Mouse (Mus musculus) CH12.LX (cell line): Measurements from ENCODE around the gene Fam187a.

Experiments used
- BHLHE40 ChIP-seq: IDR thresholded peaks from 2 replicates; pipeline ENCODE4 v1.6.1; 2011; ENCODE audit warnings: mild to moderate bottlenecking, low read depth, low read length, improper control_type of control experiment
- CTCF ChIP-seq, 2 experiments: IDR thresholded peaks in 1 of 2; conservative IDR thresholded peaks in 1 of 2; 2 replicates each; pipeline ENCODE4 v1.5.1; 2011 to 2012; ENCODE audit warnings: low read depth in 2 of 2, low read length in 2 of 2, improper control_type of control experiment in 1 of 2, inconsistent platforms in 1 of 2, mild to moderate bottlenecking in 1 of 2, moderate library complexity in 1 of 2
- E2F4 ChIP-seq: IDR thresholded peaks from 2 replicates; pipeline ENCODE4 v1.6.1; 2011; ENCODE audit warnings: low read depth, low read length, improper control_type of control experiment; ENCODE audit not compliant: insufficient replicate concordance
- ELF1 ChIP-seq: IDR thresholded peaks from 2 replicates; pipeline ENCODE4 v1.6.1; 2014; ENCODE audit warnings: low read depth, mild to moderate bottlenecking, inconsistent platforms, low read length, improper control_type of control experiment
- EP300 ChIP-seq: IDR thresholded peaks from 2 replicates; pipeline ENCODE4 v1.6.1; 2011; ENCODE audit warnings: low read length, improper control_type of control experiment
- ETS1 ChIP-seq: conservative IDR thresholded peaks from 2 replicates; pipeline ENCODE4 v1.6.1; 2012; ENCODE audit warnings: low read depth, mild to moderate bottlenecking, inconsistent platforms, low read length, improper control_type of control experiment, moderate library complexity
- HCFC1 ChIP-seq: IDR thresholded peaks from 2 replicates; pipeline ENCODE4 v1.6.1; 2012; ENCODE audit warnings: low read depth, mild to moderate bottlenecking, inconsistent platforms, low read length, improper control_type of control experiment
- MAFK ChIP-seq: IDR thresholded peaks from 2 replicates; pipeline ENCODE4 v1.6.1; 2011; ENCODE audit warnings: low read length, improper control_type of control experiment; ENCODE audit not compliant: insufficient replicate concordance
- MAZ ChIP-seq: IDR thresholded peaks from 2 replicates; pipeline ENCODE4 v1.6.1; 2012; ENCODE audit warnings: low read depth, mild to moderate bottlenecking, inconsistent platforms, low read length, improper control_type of control experiment, moderate library complexity
- NRF1 ChIP-seq: IDR thresholded peaks from 2 replicates; pipeline ENCODE4 v1.6.1; 2014; ENCODE audit warnings: low read depth, mild to moderate bottlenecking, inconsistent platforms, low read length, improper control_type of control experiment, moderate library complexity
- POLR2A ChIP-seq: IDR thresholded peaks from 2 replicates; pipeline ENCODE4 v1.6.1; 2011; ENCODE audit warnings: low read depth, mild to moderate bottlenecking, improper control_type of control experiment, low read length
- POLR2AphosphoS2 ChIP-seq: IDR thresholded peaks from 2 replicates; pipeline ENCODE4 v1.6.1; 2011; ENCODE audit warnings: low read depth, low read length, improper control_type of control experiment
- SMC3 ChIP-seq: IDR thresholded peaks from 2 replicates; pipeline ENCODE4 v1.6.1; 2011; ENCODE audit warnings: low read depth, low read length, improper control_type of control experiment
- ZKSCAN1 ChIP-seq: IDR thresholded peaks from 2 replicates; pipeline ENCODE4 v1.6.1; 2012; ENCODE audit warnings: low read depth, inconsistent platforms, low read length, improper control_type of control experiment, borderline replicate concordance

GRCm38 (mm10) chr11:102845926-102846325, 39.0 kb upstream of the Fam187a start:
- TF ChIP-seq E2F4 = no peak
- no peak for TF ChIP-seq HCFC1
- TF ChIP-seq BHLHE40 = no peak
- no peak for TF ChIP-seq ELF1
- no peak for TF ChIP-seq SMC3
- TF ChIP-seq CTCF (conservative IDR thresholded peaks at IDR 0.05 in 1 of 2, IDR thresholded peaks at IDR 0.05 in 1 of 2; ENCODE audit: low read depth in 2 of 2, low read length in 2 of 2) = no peak
- no peak for TF ChIP-seq POLR2AphosphoS2
- TF ChIP-seq POLR2A = no peak
- TF ChIP-seq ETS1 = no peak
- no peak for TF ChIP-seq MAZ
- TF ChIP-seq EP300 = no peak
- no peak for TF ChIP-seq NRF1
- TF ChIP-seq ZKSCAN1 = no peak
- TF ChIP-seq MAFK = no peak
